Mouse (Mus musculus): ENCODE data around the gene Ppp1r12b. TPM values are rescaled to one million over a fixed set of nuclear protein-coding genes. Genes with fewer than 3 reads are reported as not detected.

Ppp1r12b gene
- polyA plus RNA-seq, 1 experiment from 2014 or later, result 6.3 TPM

GRCm38 (mm10) chr1:134919010-134919409 is 36.7 kb downstream of the Ppp1r12b start:
- DNase-seq (ENCODE audit: low spot score), result no peak
- H3K9me3 ChIP-seq (ENCODE audit: control insufficient read depth, low read length), result no peaks in the 10 kb centered on the region
- no peaks in the 10 kb centered on the region for H3K4me1 ChIP-seq (ENCODE audit: control insufficient read depth, insufficient read depth, low read length)
- no peak overlapping the region for H3K4me2 ChIP-seq (ENCODE audit: low read depth, severe bottlenecking)
- H3K27ac ChIP-seq (replicated peaks; ENCODE audit: low read depth, low read length), result no peak overlapping the region
- no peak for ATAC-seq (ENCODE audit: insufficient number of reproducible peaks, low FRiP score, low TSS enrichment, low read depth)
- H3K4me3 ChIP-seq (ENCODE audit: low read depth, low read length), result no peak overlapping the region
- H3K9ac ChIP-seq (ENCODE audit: low read length), result no peak overlapping the region
- WGBS, result 81% methylated on average over 6 of the region's 6 CpGs
- no peaks in the 10 kb centered on the region for H3K27me3 ChIP-seq (ENCODE audit: control insufficient read depth, insufficient read depth, low read length)
- no peaks in the 10 kb centered on the region for H3K36me3 ChIP-seq (ENCODE audit: control insufficient read depth, insufficient read depth, low read length)

- no peak for ATAC-seq (ENCODE audit: insufficient number of reproducible peaks, low FRiP score, low TSS enrichment, low read depth)
- Histone ChIP-seq H3K36me3 (ENCODE audit: control insufficient read depth, insufficient read depth, low read length) (no peaks in the 10 kb centered on the region), H3K4me2 (ENCODE audit: low read depth, severe bottlenecking) (no peak overlapping the region), H3K9ac (ENCODE audit: low read length) (no peak overlapping the region), H3K27ac (replicated peaks; ENCODE audit: low read depth, low read length) (no peak overlapping the region), H3K9me3 (ENCODE audit: control insufficient read depth, low read length) (no peaks in the 10 kb centered on the region), H3K4me3 (ENCODE audit: low read depth, low read length) (no peak overlapping the region), H3K27me3 (ENCODE audit: control insufficient read depth, insufficient read depth, low read length) (no peaks in the 10 kb centered on the region), H3K4me1 (ENCODE audit: control insufficient read depth, insufficient read depth, low read length) (no peaks in the 10 kb centered on the region)
- WGBS, result 81% methylated on average over 4 of the region's 4 CpGs
- no peak for DNase-seq (ENCODE audit: low spot score)
Observed at GRCm38 (mm10) chr1:134915421-134915820, 40.3 kb downstream of the Ppp1r12b start.

- WGBS, result 90% methylated on average over 4 of the region's 4 CpGs
- no peak for ATAC-seq (ENCODE audit: insufficient number of reproducible peaks, low FRiP score, low TSS enrichment, low read depth)
Observed at GRCm38 (mm10) chr1:134913535-134913934, 42.2 kb downstream of the Ppp1r12b start.

DNA sequence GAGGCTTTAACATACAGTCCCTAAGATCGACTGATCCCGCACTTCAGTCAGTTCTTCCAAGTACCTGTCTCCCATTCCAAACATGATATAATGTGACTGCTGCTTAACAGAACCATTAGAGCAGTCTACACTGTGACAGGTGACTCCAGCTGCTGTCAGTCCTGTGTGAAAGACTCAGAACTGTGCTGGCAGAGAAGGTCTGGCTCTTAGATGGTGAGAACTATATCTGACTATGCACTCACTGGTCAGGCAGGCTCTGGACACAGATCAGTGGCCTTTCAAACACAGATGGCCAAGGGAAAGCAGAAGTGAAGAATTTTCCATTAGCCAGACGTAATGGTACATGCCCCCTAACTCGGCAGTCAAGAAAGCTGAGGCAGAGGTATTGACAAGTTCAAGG is 43.9 kb downstream of the Ppp1r12b start:
- Histone ChIP-seq H3K9me3 (ENCODE audit: control insufficient read depth, low read length) (no peaks in the 10 kb centered on the region), H3K4me1 (ENCODE audit: control insufficient read depth, insufficient read depth, low read length) (no peaks in the 10 kb centered on the region), H3K4me2 (ENCODE audit: low read depth, severe bottlenecking) (no peak overlapping the region), H3K4me3 (ENCODE audit: low read depth, low read length) (no peak overlapping the region), H3K36me3 (ENCODE audit: control insufficient read depth, insufficient read depth, low read length) (no peaks in the 10 kb centered on the region), H3K9ac (ENCODE audit: low read length) (no peak overlapping the region), H3K27ac (replicated peaks; ENCODE audit: low read depth, low read length) (no peak overlapping the region), H3K27me3 (ENCODE audit: control insufficient read depth, insufficient read depth, low read length) (no peaks in the 10 kb centered on the region)
- DNase-seq (ENCODE audit: low spot score), result no peak
- WGBS, result 83% methylated on average over 4 of the region's 4 CpGs
- no peak for ATAC-seq (ENCODE audit: insufficient number of reproducible peaks, low FRiP score, low TSS enrichment, low read depth)

More at GRCm38 (mm10) chr1:134913535-134913934, 42.2 kb downstream of the Ppp1r12b start:
- no peak overlapping the region for H3K9ac ChIP-seq (ENCODE audit: low read length)
- H3K4me2 ChIP-seq (ENCODE audit: low read depth, severe bottlenecking), result no peak overlapping the region
- H3K4me3 ChIP-seq (ENCODE audit: low read depth, low read length), result no peak overlapping the region
- no peaks in the 10 kb centered on the region for H3K4me1 ChIP-seq (ENCODE audit: control insufficient read depth, insufficient read depth, low read length)
- no peaks in the 10 kb centered on the region for H3K9me3 ChIP-seq (ENCODE audit: control insufficient read depth, low read length)
- no peaks in the 10 kb centered on the region for H3K36me3 ChIP-seq (ENCODE audit: control insufficient read depth, insufficient read depth, low read length)
- H3K27me3 ChIP-seq (ENCODE audit: control insufficient read depth, insufficient read depth, low read length), result no peaks in the 10 kb centered on the region
- H3K27ac ChIP-seq (replicated peaks; ENCODE audit: low read depth, low read length), result no peak overlapping the region
- DNase-seq (ENCODE audit: low spot score), result no peak

DNA sequence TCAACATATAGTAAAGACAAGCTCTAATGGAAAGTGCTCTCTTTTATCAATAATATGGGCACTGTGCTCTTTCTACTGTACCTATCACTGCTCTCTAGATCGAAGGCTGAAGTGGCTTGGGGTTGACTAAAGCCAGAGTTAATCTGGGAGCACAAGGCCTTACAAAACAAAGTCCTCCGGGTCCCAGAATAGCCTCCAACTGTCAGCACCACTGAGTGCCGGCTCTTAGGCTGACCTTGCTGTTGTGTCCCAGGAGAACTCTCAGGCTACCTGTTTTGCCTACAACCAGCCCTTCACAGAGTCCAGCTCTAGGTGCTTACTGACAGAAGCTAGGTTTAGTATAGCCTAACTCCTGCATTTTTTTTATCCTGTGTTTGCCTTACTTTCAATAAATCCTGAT is 45.7 kb downstream of the Ppp1r12b start:
- ATAC-seq (ENCODE audit: insufficient number of reproducible peaks, low FRiP score, low TSS enrichment, low read depth), result no peak
- Histone ChIP-seq H3K9ac (ENCODE audit: low read length) (no peak overlapping the region), H3K27me3 (ENCODE audit: control insufficient read depth, insufficient read depth, low read length) (no peaks in the 10 kb centered on the region), H3K27ac (replicated peaks; ENCODE audit: low read depth, low read length) (no peak overlapping the region), H3K4me1 (ENCODE audit: control insufficient read depth, insufficient read depth, low read length) (no peaks in the 10 kb centered on the region), H3K9me3 (ENCODE audit: control insufficient read depth, low read length) (no peaks in the 10 kb centered on the region), H3K4me2 (ENCODE audit: low read depth, severe bottlenecking) (no peak overlapping the region), H3K4me3 (ENCODE audit: low read depth, low read length) (no peak overlapping the region), H3K36me3 (ENCODE audit: control insufficient read depth, insufficient read depth, low read length) (no peaks in the 10 kb centered on the region)
- no peak for DNase-seq (ENCODE audit: low spot score)
- 56% methylated on average over 3 of the region's 3 CpGs for WGBS

DNA sequence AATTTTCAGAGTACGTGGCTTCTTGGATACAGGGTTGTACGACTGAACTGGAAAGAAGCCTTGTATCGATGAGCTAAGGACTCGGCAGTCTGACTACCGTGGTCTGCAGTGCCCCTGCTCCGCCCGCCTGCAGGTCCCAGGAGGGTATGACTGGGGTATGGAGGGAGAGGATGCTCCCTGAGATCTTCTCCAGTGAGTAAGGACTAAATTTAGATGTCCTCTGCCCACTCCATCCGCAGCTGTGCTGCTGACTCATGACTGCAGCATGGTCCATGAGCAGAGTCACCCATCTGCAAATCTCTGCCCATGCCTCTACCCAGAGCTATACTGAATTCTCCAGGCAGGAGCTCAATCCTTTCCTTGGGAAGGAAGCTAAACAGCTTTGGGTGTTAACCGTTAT is 46.3 kb downstream of the Ppp1r12b start:
- 88% methylated on average over 9 of the region's 9 CpGs for WGBS
- Histone ChIP-seq H3K27me3 (ENCODE audit: control insufficient read depth, insufficient read depth, low read length) (no peaks in the 10 kb centered on the region), H3K36me3 (ENCODE audit: control insufficient read depth, insufficient read depth, low read length) (no peaks in the 10 kb centered on the region), H3K4me1 (ENCODE audit: control insufficient read depth, insufficient read depth, low read length) (no peaks in the 10 kb centered on the region), H3K9me3 (ENCODE audit: control insufficient read depth, low read length) (no peaks in the 10 kb centered on the region), H3K4me3 (ENCODE audit: low read depth, low read length) (no peak overlapping the region), H3K4me2 (ENCODE audit: low read depth, severe bottlenecking) (no peak overlapping the region), H3K9ac (ENCODE audit: low read length) (no peak overlapping the region), H3K27ac (replicated peaks; ENCODE audit: low read depth, low read length) (no peak overlapping the region)
- ATAC-seq (ENCODE audit: insufficient number of reproducible peaks, low FRiP score, low TSS enrichment, low read depth) (no peak), DNase-seq (ENCODE audit: low spot score) (no peak)

- DNase-seq (ENCODE audit: low spot score), result no peak
- 86% methylated on average over 3 of the region's 3 CpGs for WGBS
- no peaks in the 10 kb centered on the region for H3K9me3 ChIP-seq (ENCODE audit: control insufficient read depth, low read length)
- H3K4me1 ChIP-seq (ENCODE audit: control insufficient read depth, insufficient read depth, low read length), result no peaks in the 10 kb centered on the region
- H3K9ac ChIP-seq (ENCODE audit: low read length), result no peak overlapping the region
- no peak overlapping the region for H3K27ac ChIP-seq (replicated peaks; ENCODE audit: low read depth, low read length)
- H3K4me3 ChIP-seq (ENCODE audit: low read depth, low read length), result no peak overlapping the region
- no peaks in the 10 kb centered on the region for H3K27me3 ChIP-seq (ENCODE audit: control insufficient read depth, insufficient read depth, low read length)
- ATAC-seq (ENCODE audit: insufficient number of reproducible peaks, low FRiP score, low TSS enrichment, low read depth), result no peak
- no peak overlapping the region for H3K4me2 ChIP-seq (ENCODE audit: low read depth, severe bottlenecking)
- H3K36me3 ChIP-seq (ENCODE audit: control insufficient read depth, insufficient read depth, low read length), result no peaks in the 10 kb centered on the region
Observed at GRCm38 (mm10) chr1:134902051-134902619, 53.6 kb downstream of the Ppp1r12b start.

- no peak overlapping the region for H3K27ac ChIP-seq (replicated peaks; ENCODE audit: low read depth, low read length)
- H3K27me3 ChIP-seq (ENCODE audit: control insufficient read depth, insufficient read depth, low read length), result no peaks in the 10 kb centered on the region
- no peak overlapping the region for H3K4me3 ChIP-seq (ENCODE audit: low read depth, low read length)
- DNase-seq (ENCODE audit: low spot score) (no peak), ATAC-seq (ENCODE audit: insufficient number of reproducible peaks, low FRiP score, low TSS enrichment, low read depth) (no peak)
- no peaks in the 10 kb centered on the region for H3K36me3 ChIP-seq (ENCODE audit: control insufficient read depth, insufficient read depth, low read length)
- no peaks in the 10 kb centered on the region for H3K4me1 ChIP-seq (ENCODE audit: control insufficient read depth, insufficient read depth, low read length)
- no peak overlapping the region for H3K4me2 ChIP-seq (ENCODE audit: low read depth, severe bottlenecking)
- no peak overlapping the region for H3K9ac ChIP-seq (ENCODE audit: low read length)
- H3K9me3 ChIP-seq (ENCODE audit: control insufficient read depth, low read length), result no peaks in the 10 kb centered on the region
- WGBS, result 96% methylated on average over 6 of the region's 6 CpGs
Observed at GRCm38 (mm10) chr1:134896008-134896407, 59.7 kb downstream of the Ppp1r12b start.

GRCm38 (mm10) chr1:134894803-134895202 is 60.9 kb downstream of the Ppp1r12b start:
- H3K27ac ChIP-seq (replicated peaks; ENCODE audit: low read depth, low read length), result no peak overlapping the region
- no peaks in the 10 kb centered on the region for H3K4me1 ChIP-seq (ENCODE audit: control insufficient read depth, insufficient read depth, low read length)
- no peak overlapping the region for H3K4me2 ChIP-seq (ENCODE audit: low read depth, severe bottlenecking)
- H3K9ac ChIP-seq (ENCODE audit: low read length), result no peak overlapping the region
- 90% methylated on average over 3 of the region's 3 CpGs for WGBS
- no peak for ATAC-seq (ENCODE audit: insufficient number of reproducible peaks, low FRiP score, low TSS enrichment, low read depth)
- H3K27me3 ChIP-seq (ENCODE audit: control insufficient read depth, insufficient read depth, low read length), result no peaks in the 10 kb centered on the region
- no peak for DNase-seq (ENCODE audit: low spot score)
- no peak overlapping the region for H3K4me3 ChIP-seq (ENCODE audit: low read depth, low read length)
- H3K36me3 ChIP-seq (ENCODE audit: control insufficient read depth, insufficient read depth, low read length), result no peaks in the 10 kb centered on the region
- H3K9me3 ChIP-seq (ENCODE audit: control insufficient read depth, low read length), result no peaks in the 10 kb centered on the region

Measured in limb, embryonic 11.5 days (tissue).